Comparison of ENCODE assay signal across 8 mouse cellular contexts in genomic region chr2:127559070-127559966, GRCm38 (mm10). TPM values are rescaled to one million over a fixed set of nuclear protein-coding genes. Genes with fewer than 3 reads are reported as not detected.
A peak's percentile ranks its signal among the peaks of the same experiment; 100 is the strongest.
DNase-seq lines count a peak whose midpoint lies in the region; ATAC-seq and TF ChIP-seq lines count a peak whose summit lies in the region.

No protein-coding gene starts in this region.

- DNase-seq in CD4-positive, CD25-positive, alpha-beta regulatory T cell, adult 2 months (ENCODE audit: low read depth, low spot score) = peak; percentile 58
- peak; percentile 91 for DNase-seq in embryonic facial prominence, embryonic 10.5 days (ENCODE audit: low spot score)
- peak; percentile 62 to 84 for DNase-seq in heart, adult 18-20 months
- peak; percentile 79 for DNase-seq in kidney, adult 2 months
- DNase-seq in spleen, postnatal 10 days (ENCODE audit: low spot score in 2 of 2) = peak; percentile 42 to 77

- H3K4me1 ChIP-seq in embryonic facial prominence, embryonic 10.5 days = peaks cover 9% of the 10 kb centered on the region; the same call in 1 of the 2 replicates
- H3K4me1 ChIP-seq in kidney, adult 2 months (ENCODE audit: control insufficient read depth, insufficient read depth, low read length) = no peaks in the 10 kb centered on the region
- no peaks in the 10 kb centered on the region for H3K4me1 ChIP-seq in limb, embryonic 12.5 days (replicated peaks)
- H3K4me1 ChIP-seq in midbrain, embryonic 15.5 days = peaks cover 10% of the 10 kb centered on the region

- no peak overlapping the region for H3K9ac ChIP-seq in limb, embryonic 12.5 days (replicated peaks)
- no peak overlapping the region; the same call in 1 of the 2 replicates for H3K9ac ChIP-seq in midbrain, embryonic 15.5 days

- peak overlapping the region; percentile 45 for H3K4me3 ChIP-seq in embryonic facial prominence, embryonic 10.5 days
- no peak overlapping the region for H3K4me3 ChIP-seq in kidney, adult 2 months (ENCODE audit: insufficient read depth, low read depth, low read length)
- peak overlapping the region; percentile 21; the same call in 1 of the 2 replicates for H3K4me3 ChIP-seq in limb, embryonic 12.5 days (replicated peaks)
- H3K4me3 ChIP-seq in midbrain, embryonic 15.5 days = peak overlapping the region; percentile 33

- peak overlapping the region; percentile 73 for H3K27ac ChIP-seq in embryonic facial prominence, embryonic 10.5 days (replicated peaks)
- no peak overlapping the region for H3K27ac ChIP-seq in kidney, adult 2 months (ENCODE audit: insufficient read depth, low read depth, low read length)
- H3K27ac ChIP-seq in limb, embryonic 12.5 days = no peak overlapping the region
- peak overlapping the region; percentile 40; the same call in 1 of the 2 replicates for H3K27ac ChIP-seq in midbrain, embryonic 15.5 days

- no peak for TF ChIP-seq POLR2A in kidney, adult 2 months (IDR thresholded peaks at IDR 0.05; ENCODE audit: low read depth, low read length)

- no peaks in the 10 kb centered on the region for H3K36me3 ChIP-seq in embryonic facial prominence, embryonic 10.5 days (replicated peaks)
- no peaks in the 10 kb centered on the region for H3K36me3 ChIP-seq in kidney, adult 2 months (ENCODE audit: control insufficient read depth, insufficient read depth, low read length)
- no peaks in the 10 kb centered on the region for H3K36me3 ChIP-seq in limb, embryonic 12.5 days
- no peaks in the 10 kb centered on the region for H3K36me3 ChIP-seq in midbrain, embryonic 15.5 days (replicated peaks)

- 19% methylated on average over 18 of the region's 18 CpGs for WGBS in embryonic facial prominence, embryonic 10.5 days
- 15% methylated on average over 18 of the region's 18 CpGs for WGBS in kidney, adult 2 months
- WGBS in limb, embryonic 12.5 days = 18% methylated on average over 18 of the region's 18 CpGs
- WGBS in midbrain, embryonic 15.5 days = 10% methylated on average over 18 of the region's 18 CpGs

- peak overlapping the region; percentile 46 for H3K4me2 ChIP-seq in limb, embryonic 12.5 days
- H3K4me2 ChIP-seq in midbrain, embryonic 15.5 days = peak overlapping the region; percentile 58

- TF ChIP-seq CTCF in kidney, adult 2 months (conservative IDR thresholded peaks at IDR 0.05; ENCODE audit: insufficient read depth, insufficient read length, low read depth, low read length) = peak; percentile 87

- peaks cover 19% of the 10 kb centered on the region; the same call in 1 of the 2 replicates for H3K27me3 ChIP-seq in embryonic facial prominence, embryonic 10.5 days (replicated peaks; ENCODE audit: low read depth, poor library complexity, severe bottlenecking)
- no peaks in the 10 kb centered on the region for H3K27me3 ChIP-seq in kidney, adult 2 months (replicated peaks; ENCODE audit: control insufficient read depth, insufficient read depth, low read length)
- H3K27me3 ChIP-seq in limb, embryonic 12.5 days = peaks cover 22% of the 10 kb centered on the region
- peaks cover 13% of the 10 kb centered on the region; the same call in 1 of the 2 replicates for H3K27me3 ChIP-seq in midbrain, embryonic 15.5 days (replicated peaks)

- no peak for ATAC-seq in CD4-positive, CD25-positive, alpha-beta regulatory T cell, adult 4 months
- ATAC-seq in limb, embryonic 12.5 days (ENCODE audit: insufficient number of reproducible peaks, insufficient read depth, low FRiP score, low TSS enrichment, low read depth) = peak; percentile 98
- peak; percentile 100 for ATAC-seq in midbrain, embryonic 15.5 days (replicated peaks)

- H3K9me3 ChIP-seq in embryonic facial prominence, embryonic 10.5 days = no peaks in the 10 kb centered on the region
- no peaks in the 10 kb centered on the region for H3K9me3 ChIP-seq in limb, embryonic 12.5 days
- H3K9me3 ChIP-seq in midbrain, embryonic 15.5 days = no peaks in the 10 kb centered on the region

RNA-seq across cellular contexts. Expression of gene Prom2, which starts 18.1 kb away (rescaled TPM):
- not detected for polyA plus RNA-seq in CD4-positive, CD25-positive, alpha-beta regulatory T cell, adult 4 months (2017; shearing (Covaris generic))
- 3.0 and 3.3 TPM in 2 replicates for polyA plus RNA-seq in embryonic facial prominence, embryonic 10.5 days (2016; fragmentation: Nextera tagmentation; extraction: Ambion mirVana)
- under 1 TPM; 0.12 to 0.21 TPM for total RNA-seq in heart, adult 18-20 months (2021)
- 15.6 and 20.5 TPM in 2 replicates for polyA plus RNA-seq in kidney, adult 2 months (2012; rRNA removed)
- 1.2 and 1.7 TPM in 2 replicates for polyA plus RNA-seq in limb, embryonic 12.5 days (2016; fragmentation: Nextera tagmentation; extraction: Ambion mirVana)
- 0.06 and 0.14 TPM in 2 replicates for polyA plus RNA-seq in midbrain, embryonic 15.5 days (2015; fragmentation: Nextera tagmentation; extraction: Ambion mirVana)

RNA-seq across cellular contexts. Expression of gene Zfp661, which starts 27.6 kb away (rescaled TPM):
- 1 to 10 TPM; 3.0 to 3.7 TPM for polyA plus RNA-seq in CD4-positive, CD25-positive, alpha-beta regulatory T cell, adult 4 months (2017; shearing (Covaris generic))
- polyA plus RNA-seq in embryonic facial prominence, embryonic 10.5 days (2016; fragmentation: Nextera tagmentation; extraction: Ambion mirVana) = 7.8 TPM in 2 replicates
- total RNA-seq in heart, adult 18-20 months (2021) = 1 to 10 TPM; 1.8 to 2.2 TPM
- 3.1 and 4.1 TPM in 2 replicates for polyA plus RNA-seq in kidney, adult 2 months (2012; rRNA removed)
- 5.6 and 6.7 TPM in 2 replicates for polyA plus RNA-seq in limb, embryonic 12.5 days (2016; fragmentation: Nextera tagmentation; extraction: Ambion mirVana)
- polyA plus RNA-seq in midbrain, embryonic 15.5 days (2015; fragmentation: Nextera tagmentation; extraction: Ambion mirVana) = 8.0 and 8.4 TPM in 2 replicates

RNA-seq across cellular contexts. Expression of gene Mrps5, which starts 27.7 kb away (rescaled TPM):
- polyA plus RNA-seq in CD4-positive, CD25-positive, alpha-beta regulatory T cell, adult 4 months (2017; shearing (Covaris generic)) = 100 to 1,000 TPM; 120 to 152 TPM
- 171 and 177 TPM in 2 replicates for polyA plus RNA-seq in embryonic facial prominence, embryonic 10.5 days (2016; fragmentation: Nextera tagmentation; extraction: Ambion mirVana)
- total RNA-seq in heart, adult 18-20 months (2021) = 10 to 100 TPM; 78.3 to 93.4 TPM
- 72.0 and 90.4 TPM in 2 replicates for polyA plus RNA-seq in kidney, adult 2 months (2012; rRNA removed)
- 153 and 162 TPM in 2 replicates for polyA plus RNA-seq in limb, embryonic 12.5 days (2016; fragmentation: Nextera tagmentation; extraction: Ambion mirVana)
- 145 and 151 TPM in 2 replicates for polyA plus RNA-seq in midbrain, embryonic 15.5 days (2015; fragmentation: Nextera tagmentation; extraction: Ambion mirVana)

RNA-seq across cellular contexts. Expression of gene Kcnip3, which starts 37.4 kb away (rescaled TPM):
- not detected for polyA plus RNA-seq in CD4-positive, CD25-positive, alpha-beta regulatory T cell, adult 4 months (2017; shearing (Covaris generic))
- polyA plus RNA-seq in embryonic facial prominence, embryonic 10.5 days (2016; fragmentation: Nextera tagmentation; extraction: Ambion mirVana) = 1.8 TPM in 2 replicates
- total RNA-seq in heart, adult 18-20 months (2021) = 1 to 10 TPM; 1.5 to 1.8 TPM
- polyA plus RNA-seq in kidney, adult 2 months (2012; rRNA removed) = 4.1 and 4.7 TPM in 2 replicates
- 1.0 and 1.4 TPM in 2 replicates for polyA plus RNA-seq in limb, embryonic 12.5 days (2016; fragmentation: Nextera tagmentation; extraction: Ambion mirVana)
- polyA plus RNA-seq in midbrain, embryonic 15.5 days (2015; fragmentation: Nextera tagmentation; extraction: Ambion mirVana) = 8.9 and 10.0 TPM in 2 replicates

Comparison
In these comparisons a context has a peak if more than half of its experiments do, and no peak if none do; other contexts are left out.
1. H3K27ac ChIP-seq: peak in embryonic facial prominence, embryonic 10.5 days (single experiment) and midbrain, embryonic 15.5 days (single experiment); none in kidney, adult 2 months (single experiment) and limb, embryonic 12.5 days (single experiment).
2. Peak in every context shown above with its lines, with median percentiles within 50 percentile points of each other: DNase-seq.